Mouse (Mus musculus): Measurements from ENCODE around the gene Zscan20. TPM values are rescaled to one million over a fixed set of nuclear protein-coding genes. Genes with fewer than 3 reads are reported as not detected.

Zscan20 gene
- polyA plus RNA-seq, 1 experiment: 5.6 TPM

- TF ChIP-seq CTCF (IDR thresholded peaks at IDR 0.05; ENCODE audit: borderline replicate concordance, extremely low read depth, insufficient read depth, insufficient read length): peak; percentile 49; the same call in 1 of the 2 replicates
- TF ChIP-seq POLR2A (IDR thresholded peaks at IDR 0.05; ENCODE audit: borderline replicate concordance, extremely low read depth, insufficient read depth, insufficient read length, poor library complexity, severe bottlenecking): no peak
- peak; percentile 11 for DNase-seq (ENCODE audit: low read depth)
Observed at GRCm38 (mm10) chr4:128543378-128543777, 66.5 kb downstream of the Zscan20 start.

Other genes with a start within 250 kb of the Zscan20 start
- 1.9 and 2.1 TPM in 2 replicates for gene Tlr12, start 8.5 kb upstream of the Zscan20 start, polyA plus RNA-seq (2012; rRNA removed)
- gene Phc2, start 44.6 kb upstream of the Zscan20 start, polyA plus RNA-seq (2012; rRNA removed): 193 and 196 TPM in 2 replicates
- 4.6 and 5.0 TPM in 2 replicates for gene A3galt2, start 145.3 kb upstream of the Zscan20 start, polyA plus RNA-seq (2012; rRNA removed)
- gene Zfp362, start 195.9 kb upstream of the Zscan20 start, polyA plus RNA-seq (2012; rRNA removed): 70.0 and 94.1 TPM in 2 replicates

Measured in brain, embryonic 14.5 days (tissue).